Mouse (Mus musculus) spleen, adult 2 months (tissue): ENCODE results near the gene Emc9. TPM values are rescaled to one million over a fixed set of nuclear protein-coding genes. Genes with fewer than 3 reads are reported as not detected.

Experiments used
- DNase-seq, 2 experiments: peaks; one replicate each; pipeline versions ENCODE4 v3.0.0 to v3.0.0-alpha.2; 2012 to 2021; ENCODE audit warnings: low spot score in 2 of 2, low read depth in 1 of 2
- H3K27ac ChIP-seq: fragments of 200-500 bp; 2 replicates; pipeline ENCODE4 v1.5.1; 2012; ENCODE audit warnings: low read length, inconsistent platforms; ENCODE audit not compliant: insufficient read depth
- H3K27me3 ChIP-seq: fragments of 200-500 bp; 2 replicates; pipeline ENCODE4 v1.6.1; 2012; ENCODE audit warnings: mild to moderate bottlenecking, moderate library complexity, low read length, inconsistent platforms; ENCODE audit not compliant: control insufficient read depth, insufficient read depth
- H3K36me3 ChIP-seq: fragments of 200-500 bp; 2 replicates; pipeline ENCODE4 v1.6.1; 2012; ENCODE audit warnings: mild to moderate bottlenecking, low read length, inconsistent platforms; ENCODE audit not compliant: control insufficient read depth, insufficient read depth
- H3K4me1 ChIP-seq: fragments of 200-500 bp; 2 replicates; pipeline ENCODE4 v1.6.1; 2011; ENCODE audit warnings: inconsistent platforms; ENCODE audit not compliant: control insufficient read depth, insufficient read depth, insufficient read length
- H3K4me3 ChIP-seq: fragments of 200-500 bp; 2 replicates; pipeline ENCODE4 v1.5.1; 2011; ENCODE audit warnings: mild to moderate bottlenecking, inconsistent platforms; ENCODE audit not compliant: insufficient read depth, insufficient read length; ENCODE audit errors: extremely low read depth
- CTCF ChIP-seq: fragments of 200-500 bp; IDR thresholded peaks from 2 replicates; pipeline ENCODE4 v1.5.1; 2011; ENCODE audit warnings: mild to moderate bottlenecking, inconsistent platforms; ENCODE audit not compliant: insufficient read depth, insufficient read length, insufficient replicate concordance; ENCODE audit errors: extremely low read depth
- POLR2A ChIP-seq: fragments of 200-500 bp; IDR thresholded peaks from 2 replicates; pipeline ENCODE4 v1.6.1; 2011; ENCODE audit warnings: low read depth, low read length, inconsistent platforms
- WGBS: fragments of 180-500 bp; shearing (Covaris S2); methylation state at CpG from one replicate; pipeline ENCODE4 v1.1.7; 2018; 5-methylcytosine and 5-hydroxymethylcytosine counted together
- polyA plus RNA-seq: library from polyadenylated mRNA; depleted of rRNA; stranded (reverse); fragments of >200 nt; gene quantifications from 2 replicates; pipeline ENCODE4 v1.2.3, GENCODE M21; 2012

Emc9 gene
- polyA plus RNA-seq, 1 experiment = 15.0 TPM

DNA sequence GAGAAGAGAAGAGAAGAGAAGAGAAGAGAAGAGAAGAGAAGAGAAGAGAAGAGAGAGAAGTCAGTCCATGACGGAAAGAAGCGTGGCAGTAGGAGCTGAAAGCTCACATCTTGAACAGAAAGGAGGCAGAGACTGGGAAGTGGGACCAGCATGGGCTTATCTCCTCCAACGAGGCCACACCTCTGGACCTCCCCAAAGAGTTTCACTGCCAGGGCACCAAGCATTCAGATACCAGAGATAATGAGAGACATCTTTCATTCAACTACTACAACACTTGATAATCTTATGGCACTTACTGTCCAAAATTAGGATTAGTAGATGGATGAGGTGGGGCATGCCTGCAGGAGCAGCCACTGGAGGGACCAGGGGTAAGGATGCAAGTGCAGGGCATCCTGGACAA is 29.3 kb downstream of the Emc9 start:
- DNase-seq = no peak
- TF ChIP-seq POLR2A = no peak
- TF ChIP-seq CTCF = no peak
- Histone ChIP-seq H3K36me3 (no peaks in the 10 kb centered on the region), H3K27ac (no peak overlapping the region), H3K4me1 (0 out of 2 replicates have a peak, but pooled peaks cover 3% of the 10 kb centered on the region), H3K4me3 (no peak overlapping the region), H3K27me3 (no peaks in the 10 kb centered on the region)
- WGBS = 81% methylated on average over 3 of the region's 3 CpGs

DNA sequence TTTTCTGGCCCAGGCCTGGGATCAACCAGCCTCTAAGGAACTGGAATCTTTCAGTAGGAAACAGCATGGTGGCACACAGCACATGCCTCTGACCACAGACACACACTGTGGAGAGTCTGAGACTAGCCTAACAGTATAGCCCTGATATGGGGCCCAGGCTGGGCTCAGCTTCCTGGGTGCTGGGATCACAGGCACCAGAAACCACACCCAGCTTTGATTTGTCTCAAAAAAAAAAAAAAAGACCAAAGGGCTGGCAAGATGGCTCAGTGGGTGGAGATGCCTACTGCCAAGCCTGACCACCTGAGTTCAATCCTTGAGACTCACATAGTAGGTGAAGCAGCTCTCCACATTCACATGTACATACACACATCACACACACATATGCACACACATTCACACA is 30.5 kb downstream of the Emc9 start:
- Histone ChIP-seq H3K27ac (no peak overlapping the region), H3K4me3 (no peak overlapping the region), H3K27me3 (no peaks in the 10 kb centered on the region), H3K36me3 (no peaks in the 10 kb centered on the region; the same call in 1 of the 2 replicates), H3K4me1 (0 out of 2 replicates have a peak, but pooled peaks cover 3% of the 10 kb centered on the region)
- DNase-seq = no peak
- TF ChIP-seq CTCF (no peak), POLR2A (no peak)

DNA sequence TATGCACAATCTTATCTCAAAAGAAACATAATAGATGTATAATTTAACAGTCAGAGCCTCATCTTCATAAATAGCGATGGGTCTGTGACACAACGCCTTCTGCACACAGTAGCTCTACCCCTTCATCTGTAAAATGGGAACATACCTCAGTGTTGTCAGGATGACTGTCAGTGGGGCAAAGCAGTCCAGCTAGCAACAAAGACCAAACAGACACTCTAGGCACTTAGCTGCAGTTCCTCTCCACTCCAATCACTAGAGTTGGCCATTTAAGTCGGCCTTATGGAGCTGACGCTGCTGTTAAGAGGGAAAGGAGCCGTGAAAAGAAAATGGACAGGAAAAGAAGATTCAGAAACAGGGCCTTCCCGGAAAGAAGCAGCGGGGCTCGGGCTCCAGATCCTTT is 33.3 kb downstream of the Emc9 start:
- no peak overlapping the region for H3K4me3 ChIP-seq
- no peak overlapping the region for H3K27ac ChIP-seq
- no peaks in the 10 kb centered on the region for H3K4me1 ChIP-seq
- 95% methylated on average over 8 of the region's 8 CpGs for WGBS
- no peak for DNase-seq
- H3K36me3 ChIP-seq = peaks cover 17% of the 10 kb centered on the region
- TF ChIP-seq POLR2A (no peak), CTCF (no peak)
- H3K27me3 ChIP-seq = no peaks in the 10 kb centered on the region

DNA sequence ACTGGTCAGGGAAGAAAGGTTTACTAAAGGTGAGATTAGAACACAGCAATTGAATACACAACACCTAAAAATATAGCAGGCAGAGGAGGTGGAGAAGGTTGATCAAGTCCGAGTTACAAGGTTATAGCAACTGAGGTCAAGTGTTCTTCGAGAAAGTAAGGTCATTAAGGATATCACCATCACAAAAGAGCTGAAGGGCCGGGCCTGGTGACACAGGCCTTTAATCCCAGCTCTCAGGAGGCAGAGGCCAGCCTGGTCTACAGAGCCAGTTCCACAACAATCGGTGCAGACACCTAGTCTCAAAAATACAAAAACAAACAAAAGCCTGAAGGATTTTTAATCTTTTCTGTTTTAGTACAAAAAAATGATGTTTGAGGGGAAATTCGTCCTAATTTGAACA is 33.8 kb downstream of the Emc9 start:
- H3K4me3 ChIP-seq = no peak overlapping the region
- peaks cover 17% of the 10 kb centered on the region for H3K36me3 ChIP-seq
- TF ChIP-seq POLR2A (no peak), CTCF (no peak)
- 84% methylated on average over 5 of the region's 5 CpGs for WGBS
- H3K27ac ChIP-seq = no peak overlapping the region
- H3K4me1 ChIP-seq = no peaks in the 10 kb centered on the region
- H3K27me3 ChIP-seq = no peaks in the 10 kb centered on the region
- DNase-seq = no peak

DNA sequence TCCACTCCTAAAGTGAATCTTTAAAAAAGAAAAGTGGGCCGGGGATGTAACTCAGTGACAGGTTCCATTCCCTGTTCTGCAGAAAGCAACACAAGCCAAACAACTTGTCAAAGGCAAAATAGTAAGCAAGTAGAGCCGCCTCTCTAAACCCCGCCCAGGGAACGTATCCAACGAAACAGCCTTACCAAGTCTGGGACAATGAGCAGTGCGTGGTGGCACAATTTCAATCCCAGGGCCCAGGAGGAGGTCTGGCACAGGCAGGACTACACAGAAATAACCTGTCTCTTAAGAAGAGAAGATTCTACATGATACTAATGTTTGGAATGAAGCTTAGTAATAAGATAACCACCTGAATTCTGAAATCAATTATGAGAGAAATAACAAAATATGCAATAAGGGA is 34.9 kb downstream of the Emc9 start:
- DNase-seq = no peak
- Histone ChIP-seq H3K36me3 (peaks cover 22% of the 10 kb centered on the region), H3K4me3 (no peak overlapping the region), H3K4me1 (no peaks in the 10 kb centered on the region), H3K27ac (no peak overlapping the region), H3K27me3 (no peaks in the 10 kb centered on the region)
- WGBS = 92% methylated on average over 6 of the region's 6 CpGs
- TF ChIP-seq POLR2A (no peak), CTCF (no peak)

DNA sequence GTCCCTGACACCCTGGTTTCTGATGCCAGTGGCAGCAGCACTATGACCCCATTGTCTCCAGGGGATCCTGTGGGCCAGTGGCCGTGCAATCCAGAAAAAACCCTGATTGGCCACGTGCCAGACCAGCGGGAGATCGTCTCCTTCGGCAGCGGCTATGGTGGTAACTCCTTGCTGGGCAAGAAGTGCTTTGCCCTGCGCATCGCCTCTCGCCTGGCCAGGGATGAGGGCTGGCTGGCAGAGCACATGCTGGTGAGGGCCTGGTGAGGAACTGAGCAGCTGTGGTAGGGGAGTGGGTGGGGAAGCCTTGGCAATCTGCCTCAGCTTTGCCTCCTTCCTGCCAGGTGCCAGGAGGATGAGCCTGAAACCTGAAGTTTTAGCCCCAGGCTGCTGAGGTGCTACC is 40.8 kb downstream of the Emc9 start:
- WGBS = 83% methylated on average over 9 of the region's 9 CpGs
- Histone ChIP-seq H3K27me3 (no peaks in the 10 kb centered on the region), H3K4me3 (no peak overlapping the region), H3K4me1 (peaks cover 9% of the 10 kb centered on the region; the same call in 1 of the 2 replicates), H3K27ac (no peak overlapping the region), H3K36me3 (peaks cover 34% of the 10 kb centered on the region)
- TF ChIP-seq POLR2A (no peak), CTCF (no peak)
- DNase-seq = no peak

DNA sequence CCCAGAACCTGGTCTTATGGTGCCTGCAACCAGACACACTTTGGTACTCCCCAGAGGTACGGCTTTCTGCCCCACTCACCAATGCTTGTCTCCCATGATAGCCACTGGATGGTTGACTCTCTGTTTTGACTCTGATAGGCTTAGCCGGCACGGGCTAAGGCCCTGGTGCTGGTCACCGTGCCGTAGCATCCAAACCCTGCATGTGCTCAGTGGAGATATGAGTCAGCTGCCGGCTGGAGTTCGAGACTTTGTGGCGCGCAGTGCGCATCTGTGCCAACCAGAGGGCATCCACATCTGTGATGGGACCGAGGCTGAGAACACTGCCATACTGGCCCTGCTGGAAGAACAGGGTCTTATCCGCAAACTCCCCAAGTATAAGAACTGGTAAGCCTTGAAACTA is 42.8 kb downstream of the Emc9 start:
- H3K27ac ChIP-seq = no peak overlapping the region
- WGBS = 83% methylated on average over 12 of the region's 12 CpGs
- peaks cover 17% of the 10 kb centered on the region for H3K36me3 ChIP-seq
- H3K27me3 ChIP-seq = no peaks in the 10 kb centered on the region
- DNase-seq = no peak
- no peak for TF ChIP-seq CTCF
- no peak for TF ChIP-seq POLR2A
- no peak overlapping the region for H3K4me3 ChIP-seq
- H3K4me1 ChIP-seq = peaks cover 9% of the 10 kb centered on the region; the same call in 1 of the 2 replicates
